Mouse (Mus musculus) heart, embryonic 14.5 days (tissue): Measurements from ENCODE around the gene Pex26. TPM values are rescaled to one million over a fixed set of nuclear protein-coding genes. Genes with fewer than 3 reads are reported as not detected.

Experiments used
- ATAC-seq: fragments of 200-750 bp; cut with Nextera tagmentation; 2 replicates; pipeline ENCODE4 v1.8.0; 2017; ENCODE audit warnings: low read depth, moderate TSS enrichment; ENCODE audit not compliant: insufficient number of reproducible peaks, insufficient read depth, low FRiP score
- H3K27ac ChIP-seq, 2 experiments: fragments of 200-500 bp in 1 of 2; fragments of 300-500 bp in 1 of 2; sonication (generic) in 1 of 2; replicated peaks in 1 of 2; 2 replicates each; pipeline ENCODE4 v1.5.1; 2012 to 2014; ENCODE audit warnings: low read depth in 2 of 2, low read length in 2 of 2, control low read depth in 1 of 2, mild to moderate bottlenecking in 1 of 2, mixed read lengths in 1 of 2; ENCODE audit not compliant: control insufficient read depth in 1 of 2, insufficient read depth in 1 of 2
- H3K27me3 ChIP-seq: fragments of 300-500 bp; sonication (generic); 2 replicates; pipeline ENCODE4 v1.6.1; 2014; ENCODE audit warnings: mild to moderate bottlenecking, low read length, control low read depth; ENCODE audit not compliant: control insufficient read depth, insufficient read depth
- H3K36me3 ChIP-seq: fragments of 300-500 bp; sonication (generic); 2 replicates; pipeline ENCODE4 v1.6.1; 2014; ENCODE audit warnings: mild to moderate bottlenecking, control low read depth, low read length, mixed read lengths; ENCODE audit not compliant: control insufficient read depth, insufficient read depth
- H3K4me1 ChIP-seq, 2 experiments: fragments of 200-500 bp in 1 of 2; fragments of 300-500 bp in 1 of 2; sonication (generic) in 1 of 2; 2 replicates each; pipeline ENCODE4 v1.6.1; 2012 to 2014; ENCODE audit warnings: low read length in 2 of 2, control low read depth in 1 of 2, mixed read lengths in 1 of 2; ENCODE audit not compliant: control insufficient read depth in 2 of 2, insufficient read depth in 2 of 2
- H3K4me2 ChIP-seq: fragments of 300-500 bp; sonication (generic); 2 replicates; pipeline ENCODE4 v1.6.1; 2014; ENCODE audit warnings: mild to moderate bottlenecking, low read length
- H3K4me3 ChIP-seq, 2 experiments: fragments of 200-500 bp in 1 of 2; fragments of 300-500 bp in 1 of 2; sonication (generic) in 1 of 2; 2 replicates each; pipeline ENCODE4 v1.5.1; 2012 to 2014; ENCODE audit warnings: low read length in 2 of 2, mild to moderate bottlenecking in 2 of 2, control low read depth in 1 of 2, low read depth in 1 of 2, moderate library complexity in 1 of 2; ENCODE audit not compliant: control insufficient read depth in 1 of 2, insufficient read depth in 1 of 2
- H3K9ac ChIP-seq: fragments of 300-500 bp; sonication (generic); 2 replicates; pipeline ENCODE4 v1.6.1; 2014; ENCODE audit warnings: mild to moderate bottlenecking, low read length
- H3K9me3 ChIP-seq: fragments of 300-500 bp; sonication (generic); 2 replicates; pipeline ENCODE4 v1.6.1; 2016; ENCODE audit warnings: low read length, control low read depth; ENCODE audit not compliant: control insufficient read depth
- WGBS: fragments of 180-500 bp; shearing (Covaris S2); extraction: QIAGEN DNeasy Blood & Tissue Kit; methylation state at CpG from one replicate; pipeline ENCODE4 v1.1.7; 2014; 5-methylcytosine and 5-hydroxymethylcytosine counted together
- polyA plus RNA-seq: library from polyadenylated mRNA; unstranded; fragments of >200 nt; fragmentation: Nextera tagmentation; extraction: Ambion mirVana; gene quantifications from 2 replicates; pipeline ENCODE4 v1.2.1, GENCODE M21; 2014

Pex26 gene
- polyA plus RNA-seq, 1 experiment from 2014 or later: 5.9 TPM

DNA sequence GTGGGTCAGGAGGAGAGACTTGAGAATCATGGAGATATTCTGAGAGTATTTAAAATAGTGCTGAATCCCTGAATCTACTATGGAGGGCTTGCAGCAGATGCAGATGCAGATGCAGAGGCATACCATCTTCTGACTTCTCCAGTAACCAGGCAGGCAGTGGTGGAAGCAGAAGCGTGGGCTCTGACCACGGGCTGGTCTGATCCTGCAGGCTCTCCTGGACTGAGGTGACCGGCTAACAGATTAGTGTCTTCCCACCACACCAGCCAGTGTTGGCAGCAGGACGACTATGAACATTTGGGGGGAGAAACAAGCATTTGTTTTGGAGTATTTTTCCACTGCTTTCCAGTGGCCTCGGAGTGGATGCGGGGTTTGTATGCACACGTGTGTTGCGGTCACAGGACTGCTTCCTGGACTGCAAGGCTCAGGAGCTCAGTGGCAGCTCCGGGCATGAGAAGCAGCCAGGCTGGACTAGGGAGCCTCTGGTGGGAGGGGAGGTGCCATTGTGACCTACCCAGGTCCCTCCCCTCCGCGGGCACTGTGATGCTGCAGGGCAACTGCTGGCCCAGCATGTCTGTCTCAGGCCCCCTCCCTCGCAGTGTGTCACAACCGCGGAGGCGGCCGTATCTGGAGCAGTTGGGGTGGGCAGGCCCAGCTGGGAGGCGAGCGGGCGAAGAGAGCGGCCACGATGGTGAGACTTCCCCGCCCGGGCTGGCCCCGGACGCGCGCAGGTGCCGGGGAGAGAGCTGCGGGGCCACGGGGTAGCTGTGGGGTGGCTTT lies 26.9 kb downstream of the Pex26 start, which contains the start of gene Tuba8:
Tuba8 (plus strand) TSS at position 548 of the 777 bp plus-strand sequence.
- H3K4me1 ChIP-seq: peaks cover 8 to 16% of the 10 kb centered on the region in 2 experiments; a peak in 3 of 4 replicates
- H3K27me3 ChIP-seq: peaks cover 32% of the 10 kb centered on the region
- peak within 1 kb of the TSS; percentile 44 to 49 for H3K4me3 ChIP-seq
- H3K36me3 ChIP-seq: no peaks in the 10 kb centered on the region
- H3K9ac ChIP-seq: peak within 1 kb of the TSS; percentile 48
- H3K9me3 ChIP-seq: 0 out of 2 replicates have a peak, but pooled peaks cover 3% of the 10 kb centered on the region
- 5% methylated on average over 30 of the region's 30 CpGs for WGBS
- peak within 1 kb of the TSS; percentile 96 for H3K4me2 ChIP-seq
- H3K27ac ChIP-seq: no peak within 1 kb of the TSS
- ATAC-seq: peak; percentile 35; the same call in 1 of the 2 replicates

DNA sequence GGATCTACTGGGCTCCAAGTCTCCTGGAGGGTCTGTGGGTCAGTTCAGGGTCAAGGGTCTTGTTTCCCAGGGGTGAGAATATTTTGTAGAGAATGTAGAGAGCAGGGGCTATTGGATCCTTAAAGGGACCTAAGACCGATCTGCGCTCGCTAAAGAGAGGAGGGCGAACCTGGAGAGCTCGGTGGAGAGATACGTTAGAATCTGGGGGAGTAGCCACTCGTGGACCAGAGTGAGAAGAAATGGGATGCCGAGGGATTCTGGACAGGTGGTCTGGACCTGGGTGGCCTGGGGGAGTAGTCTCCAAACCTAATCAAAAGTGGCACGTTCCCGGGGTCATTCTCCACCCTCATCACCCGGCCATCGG lies 27.4 kb downstream of the Pex26 start:
- Histone ChIP-seq H3K4me1 (peaks cover 8 to 16% of the 10 kb centered on the region in 2 experiments; a peak in 3 of 4 replicates), H3K27me3 (peaks cover 32% of the 10 kb centered on the region), H3K36me3 (no peaks in the 10 kb centered on the region), H3K9me3 (0 out of 2 replicates have a peak, but pooled peaks cover 3% of the 10 kb centered on the region), H3K4me3 (peak overlapping the region; percentile 44 to 49), H3K27ac (no peak overlapping the region), H3K9ac (peak overlapping the region; percentile 48), H3K4me2 (peak overlapping the region; percentile 96)
- ATAC-seq: no peak
- WGBS: 2% methylated on average over 12 of the region's 12 CpGs

DNA sequence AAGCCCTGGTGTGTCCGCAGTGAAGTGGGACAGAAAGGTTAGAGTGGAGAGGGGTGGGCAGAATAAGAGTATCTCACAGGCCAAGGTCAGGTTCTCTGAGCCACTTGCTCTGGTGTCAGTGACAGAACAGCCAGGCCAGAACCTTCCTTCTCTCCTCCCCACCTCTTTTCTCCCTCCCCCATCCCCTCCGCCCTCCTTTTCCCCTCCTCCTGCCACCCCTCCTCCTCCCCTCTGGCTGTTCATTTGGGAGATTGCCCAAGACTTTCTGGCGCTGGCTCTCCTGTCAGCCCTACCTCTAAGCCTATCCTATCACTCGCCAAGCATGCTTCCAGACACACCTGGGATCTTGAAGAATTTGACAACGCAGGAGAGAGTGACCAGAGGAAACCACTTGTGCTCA lies 28.3 kb downstream of the Pex26 start:
- H3K4me3 ChIP-seq: peak overlapping the region in 1 of 2 experiments; percentile 49; a peak in 2 of 4 replicates
- H3K9ac ChIP-seq: no peak overlapping the region; the same call in 1 of the 2 replicates
- H3K4me2 ChIP-seq: peak overlapping the region; percentile 96
- 14% methylated on average over 4 of the region's 5 CpGs for WGBS
- H3K9me3 ChIP-seq: 0 out of 2 replicates have a peak, but pooled peaks cover 3% of the 10 kb centered on the region
- H3K36me3 ChIP-seq: no peaks in the 10 kb centered on the region
- no peak for ATAC-seq
- H3K4me1 ChIP-seq: peaks cover 8 to 16% of the 10 kb centered on the region in 2 experiments; a peak in 3 of 4 replicates
- no peak overlapping the region for H3K27ac ChIP-seq
- H3K27me3 ChIP-seq: peaks cover 32% of the 10 kb centered on the region

DNA sequence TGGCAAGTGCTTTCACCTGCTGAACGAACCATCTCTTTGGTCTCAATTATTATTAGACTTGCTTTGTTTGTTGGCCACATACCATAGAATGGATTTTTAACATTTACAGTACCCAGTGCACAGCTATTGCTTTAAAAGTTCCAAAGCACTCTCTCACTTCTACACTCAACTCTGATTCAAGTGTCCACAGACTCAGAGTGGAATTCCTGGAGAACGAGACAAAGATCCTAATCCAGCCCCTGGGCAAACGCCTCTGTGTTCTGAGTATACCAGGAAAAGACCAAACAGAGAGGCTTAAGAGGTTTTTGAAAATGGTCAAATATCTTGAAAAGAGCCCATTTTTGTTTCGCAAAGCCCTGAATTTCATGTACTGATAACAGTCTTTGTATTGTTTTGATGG lies 29.5 kb downstream of the Pex26 start:
- Histone ChIP-seq H3K27ac (no peak overlapping the region), H3K36me3 (no peaks in the 10 kb centered on the region), H3K27me3 (peaks cover 32% of the 10 kb centered on the region), H3K9ac (no peak overlapping the region), H3K4me3 (no peak overlapping the region), H3K4me1 (peaks cover 8 to 16% of the 10 kb centered on the region in 2 experiments; a peak in 3 of 4 replicates), H3K9me3 (0 out of 2 replicates have a peak, but pooled peaks cover 2% of the 10 kb centered on the region), H3K4me2 (no peak overlapping the region)
- 64% methylated on average over 4 of the region's 4 CpGs for WGBS
- ATAC-seq: no peak

DNA sequence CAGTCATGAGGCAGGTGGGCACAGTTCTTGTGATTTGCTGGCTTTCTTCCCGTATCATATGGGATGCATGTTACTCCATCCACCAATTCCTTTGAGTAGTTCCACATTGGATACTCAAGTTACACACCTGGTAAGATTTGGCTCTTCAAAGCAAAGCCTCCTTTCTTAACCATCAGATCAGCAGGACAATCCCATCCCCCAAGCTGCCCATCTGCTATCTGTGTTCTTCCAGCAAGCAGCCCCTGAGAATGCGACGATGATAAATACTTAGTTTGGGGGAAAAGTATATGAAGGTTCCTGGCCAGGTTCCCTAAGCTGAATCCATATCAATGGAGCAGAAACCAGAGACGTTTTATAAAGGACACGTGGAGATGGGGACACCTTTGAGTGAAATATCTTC lies 30.8 kb downstream of the Pex26 start:
- no peak overlapping the region for H3K9ac ChIP-seq
- ATAC-seq: no peak
- WGBS: 73% methylated on average over 5 of the region's 5 CpGs
- H3K27ac ChIP-seq: no peak overlapping the region
- no peak overlapping the region for H3K4me3 ChIP-seq
- peaks cover 29% of the 10 kb centered on the region for H3K27me3 ChIP-seq
- H3K4me1 ChIP-seq: peaks cover 8 to 16% of the 10 kb centered on the region in 2 experiments; a peak in 3 of 4 replicates
- no peaks in the 10 kb centered on the region for H3K36me3 ChIP-seq
- H3K4me2 ChIP-seq: no peak overlapping the region
- H3K9me3 ChIP-seq: no peaks in the 10 kb centered on the region

DNA sequence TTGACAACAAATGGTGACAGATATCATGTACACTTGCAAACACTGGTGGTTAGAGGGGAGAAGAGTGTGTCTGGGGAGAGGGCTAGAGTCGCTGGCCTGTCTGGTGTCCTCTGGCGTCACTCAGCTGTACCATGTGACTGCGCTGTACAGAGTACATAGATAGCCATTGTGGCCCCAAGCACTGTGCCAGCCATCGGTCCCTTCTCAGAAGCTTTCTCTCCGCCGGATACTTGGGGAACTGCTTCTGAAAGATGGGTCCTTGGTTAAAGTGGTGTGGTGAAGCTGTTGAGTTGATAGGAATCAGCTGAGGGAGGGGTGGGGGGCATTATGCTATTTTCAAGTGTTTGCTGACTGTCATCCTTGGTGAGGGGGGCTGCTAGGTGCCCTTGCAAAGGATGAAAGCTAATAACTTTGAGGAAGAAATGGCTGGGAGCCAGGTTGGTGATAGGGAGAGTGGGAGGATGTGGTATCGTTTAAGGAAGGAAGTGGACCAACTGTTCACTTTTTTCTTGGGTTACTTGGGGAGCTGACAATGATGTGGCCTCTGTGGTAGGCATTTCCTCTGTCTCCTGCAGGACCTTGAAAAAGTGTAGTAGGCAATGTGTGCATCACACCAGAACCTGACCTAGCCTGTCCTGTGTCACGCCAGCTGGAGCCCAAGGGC lies 31.3 kb downstream of the Pex26 start:
- no peak overlapping the region for H3K4me2 ChIP-seq
- no peak overlapping the region for H3K4me3 ChIP-seq
- peaks cover 8 to 20% of the 10 kb centered on the region in 2 experiments; a peak in 3 of 4 replicates for H3K4me1 ChIP-seq
- H3K9ac ChIP-seq: no peak overlapping the region
- no peak for ATAC-seq
- peaks cover 23% of the 10 kb centered on the region for H3K27me3 ChIP-seq
- no peak overlapping the region for H3K27ac ChIP-seq
- 70% methylated on average over 8 of the region's 8 CpGs for WGBS
- no peaks in the 10 kb centered on the region for H3K36me3 ChIP-seq
- no peaks in the 10 kb centered on the region for H3K9me3 ChIP-seq

- Histone ChIP-seq H3K4me2 (no peak overlapping the region), H3K4me1 (peaks cover 9 to 18% of the 10 kb centered on the region in 2 experiments; a peak in 3 of 4 replicates), H3K27ac (no peak overlapping the region), H3K9me3 (no peaks in the 10 kb centered on the region), H3K4me3 (no peak overlapping the region), H3K9ac (no peak overlapping the region), H3K27me3 (peaks cover 20% of the 10 kb centered on the region), H3K36me3 (no peaks in the 10 kb centered on the region)
- WGBS: 66% methylated on average over 5 of the region's 5 CpGs
- no peak for ATAC-seq
These were observed 31.9 kb downstream of the Pex26 start for GRCm38 (mm10) chr6:121215336-121215735.
